Mouse (Mus musculus) liver, postnatal 0 days (tissue): ENCODE measurements around the gene Gm6592.
"Not testable (repeated sequence)": the region's sequence is repeated elsewhere in the genome, so short reads cannot be mapped to it uniquely, and the experiment has no call there.

ENCODE experiments used
- CTCF ChIP-seq: sonication (generic); IDR thresholded peaks from 2 replicates; pipeline ENCODE4 v1.5.1; 2016; ENCODE audit warnings: antibody characterized with exemption, low read depth
- EP300 ChIP-seq: IDR thresholded peaks from 2 replicates; pipeline ENCODE4 v1.6.1; 2016; ENCODE audit warnings: antibody characterized with exemption, low read depth, mild to moderate bottlenecking

DNA sequence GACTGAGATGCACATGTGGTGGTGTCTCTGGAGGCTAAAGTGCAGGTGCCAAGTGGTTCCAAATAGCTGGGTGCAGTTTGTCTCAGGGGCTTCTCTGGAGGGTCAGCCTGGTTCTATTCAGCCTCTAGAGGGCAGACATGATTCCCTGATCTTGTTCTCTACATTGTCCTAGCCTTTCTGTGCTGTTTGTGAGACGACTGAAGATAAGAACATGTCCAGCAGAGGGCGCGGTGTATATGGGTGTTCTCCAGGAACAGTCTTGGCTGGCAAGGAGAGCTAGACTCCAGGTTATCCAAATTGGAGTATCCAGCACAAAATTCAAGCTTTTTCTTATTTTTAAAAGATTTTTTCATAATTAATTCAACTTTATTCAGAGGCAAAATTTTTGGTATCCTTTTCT, 20.5 kb downstream of the Gm6592 start:
- TF ChIP-seq CTCF = peak; percentile 57
- TF ChIP-seq EP300 = not testable (repeated sequence)
